Mouse (Mus musculus): ENCODE data around the gene Dcaf4. TPM values are rescaled to one million over a fixed set of nuclear protein-coding genes. Genes with fewer than 3 reads are reported as not detected.

Gene Dcaf4
- polyA plus RNA-seq, 1 experiment from 2014 or later = 33.1 TPM

DNA sequence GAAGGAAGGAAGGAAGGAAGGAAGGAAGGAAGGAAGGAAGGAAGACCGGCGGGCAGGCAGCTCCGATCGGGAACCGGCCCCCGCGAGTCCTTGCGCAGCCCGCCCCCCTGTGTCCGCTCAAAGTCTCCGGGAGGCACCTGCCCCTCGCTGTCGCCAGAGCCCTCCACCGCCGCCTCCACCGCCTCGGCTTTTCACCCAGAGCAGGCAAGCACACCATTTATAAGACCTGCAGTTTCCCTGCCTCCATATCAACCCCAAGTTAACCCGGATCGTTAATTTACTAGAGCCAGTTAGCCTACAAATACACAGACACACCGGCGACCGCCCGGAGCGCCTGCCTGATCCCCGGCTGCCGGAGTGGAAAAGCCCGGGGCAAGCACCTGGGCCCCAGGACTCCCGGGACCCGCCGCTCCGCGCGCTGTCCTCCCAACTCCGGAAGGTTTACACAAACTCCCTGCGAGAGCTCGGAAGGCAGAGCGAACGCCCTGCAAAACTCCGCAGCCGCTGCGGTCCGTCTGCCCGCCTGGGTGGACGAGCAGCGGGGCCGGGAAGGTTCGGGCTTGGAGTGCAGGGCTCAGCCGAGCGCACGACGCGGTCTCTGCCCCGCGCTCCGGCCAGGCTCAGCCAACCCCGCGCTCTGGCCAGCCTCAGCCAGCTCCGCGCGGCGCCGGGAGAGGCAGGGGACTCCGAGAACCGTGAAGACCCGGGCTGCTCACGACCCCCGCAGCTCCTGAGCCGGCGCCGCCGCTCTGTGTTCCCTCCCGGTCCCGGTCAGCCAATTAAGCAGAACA, 33.4 kb upstream of the Dcaf4 start:
- Histone ChIP-seq H3K27me3 (peaks cover 49% of the 10 kb centered on the region), H3K4me2 (peak overlapping the region; percentile 90), H3K9me3 (peaks cover 6% of the 10 kb centered on the region), H3K27ac (peak overlapping the region; percentile 87), H3K4me1 (peaks cover 30% of the 10 kb centered on the region), H3K9ac (peak overlapping the region; percentile 62), H3K36me3 (replicated peaks) (no peaks in the 10 kb centered on the region), H3K4me3 (replicated peaks) (peak overlapping the region; percentile 68)
- ATAC-seq (ENCODE audit: low FRiP score) = peak; percentile 72
- under 1% methylated on average over 72 of the region's 73 CpGs for WGBS

DNA sequence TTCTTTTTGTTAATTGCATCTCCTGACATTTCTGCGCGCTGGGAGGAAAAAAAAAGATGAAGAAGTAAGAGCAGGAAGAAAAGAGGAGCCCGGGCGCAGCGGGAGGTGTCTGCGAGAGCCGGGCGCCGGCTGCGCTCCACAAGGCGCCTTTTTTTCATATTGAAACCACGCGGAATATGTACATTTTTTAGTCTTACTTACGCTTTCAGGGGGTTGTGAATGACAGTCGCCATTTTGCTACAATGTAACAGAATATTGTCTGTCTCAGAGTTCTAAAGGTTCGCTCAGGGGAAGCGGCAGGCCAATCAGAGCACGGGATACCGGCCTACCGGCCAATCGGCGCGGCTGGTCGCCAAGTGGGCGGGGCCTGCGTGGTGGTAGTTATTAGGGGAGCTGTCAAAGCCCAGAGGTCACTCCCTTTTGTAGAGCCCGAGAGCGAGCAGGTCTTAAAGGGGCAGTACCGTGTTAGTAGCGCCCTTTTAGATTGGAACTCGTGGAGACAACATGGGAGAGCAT, 32.7 kb upstream of the Dcaf4 start, which contains the start of gene Dpf3:
Gene Dpf3 (minus strand): TSS at position 241 of the 516 bp plus-strand sequence.
- H3K4me2 ChIP-seq = peak within 1 kb of the TSS; percentile 90
- H3K9me3 ChIP-seq = peaks cover 6% of the 10 kb centered on the region
- H3K4me1 ChIP-seq = peaks cover 30% of the 10 kb centered on the region
- peak; percentile 95 for ATAC-seq (ENCODE audit: low FRiP score)
- H3K36me3 ChIP-seq (replicated peaks) = no peaks in the 10 kb centered on the region
- H3K27ac ChIP-seq = peak within 1 kb of the TSS; percentile 87
- H3K9ac ChIP-seq = peak within 1 kb of the TSS; percentile 62
- peak within 1 kb of the TSS; percentile 68 for H3K4me3 ChIP-seq (replicated peaks)
- H3K27me3 ChIP-seq = peaks cover 49% of the 10 kb centered on the region
- under 1% methylated on average over 31 of the region's 31 CpGs for WGBS

DNA sequence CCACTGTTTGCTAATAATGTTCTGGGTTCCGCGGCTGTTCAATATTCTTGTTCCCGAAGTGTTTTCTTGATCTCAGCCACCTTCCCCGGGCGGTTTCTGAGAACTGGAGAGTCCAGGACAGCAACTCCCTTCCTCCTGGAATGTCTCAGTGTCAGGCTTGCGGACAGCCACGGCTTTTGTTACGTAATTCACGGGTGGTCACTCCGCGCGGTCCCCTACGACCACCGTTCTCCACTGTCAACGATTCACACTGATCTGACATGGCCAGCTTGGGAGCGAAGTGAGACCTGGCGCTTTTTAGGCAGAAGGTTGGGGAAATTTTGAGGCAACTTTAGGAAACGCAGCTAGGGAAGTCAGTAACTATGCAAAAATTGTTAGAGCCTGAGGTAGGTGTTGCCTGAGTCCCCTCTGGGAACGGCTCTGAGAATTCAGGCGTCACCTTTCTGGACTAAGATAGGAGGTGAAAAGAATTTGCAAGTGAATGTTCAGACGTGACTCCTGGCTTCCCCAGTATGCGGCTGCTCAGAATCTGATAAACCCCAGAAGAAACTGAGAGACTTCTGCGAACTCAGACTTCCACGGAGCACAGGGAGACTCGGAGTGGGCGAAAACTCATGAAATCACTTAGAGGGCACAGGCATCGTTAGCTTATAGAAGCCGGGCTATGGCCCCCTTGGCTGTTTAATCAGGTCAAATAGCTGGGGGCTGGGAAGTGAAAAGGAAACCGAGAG, 31.9 kb upstream of the Dcaf4 start:
- H3K27ac ChIP-seq = no peak overlapping the region
- peak overlapping the region; percentile 90 for H3K4me2 ChIP-seq
- H3K36me3 ChIP-seq (replicated peaks) = no peaks in the 10 kb centered on the region
- ATAC-seq (ENCODE audit: low FRiP score) = no peak
- under 1% methylated on average over 29 of the region's 29 CpGs for WGBS
- H3K9ac ChIP-seq = peak overlapping the region; percentile 29; the same call in 1 of the 2 replicates
- peaks cover 45% of the 10 kb centered on the region for H3K27me3 ChIP-seq
- peaks cover 30% of the 10 kb centered on the region for H3K4me1 ChIP-seq
- peak overlapping the region; percentile 68 for H3K4me3 ChIP-seq (replicated peaks)
- peaks cover 6% of the 10 kb centered on the region for H3K9me3 ChIP-seq

GRCm38 (mm10) chr12:83489748-83490147, 30.5 kb upstream of the Dcaf4 start:
- Histone ChIP-seq H3K4me3 (replicated peaks) (no peak overlapping the region), H3K27me3 (peaks cover 33% of the 10 kb centered on the region), H3K27ac (no peak overlapping the region), H3K9me3 (peaks cover 6% of the 10 kb centered on the region), H3K4me2 (no peak overlapping the region), H3K36me3 (replicated peaks) (no peaks in the 10 kb centered on the region), H3K4me1 (peaks cover 25% of the 10 kb centered on the region), H3K9ac (no peak overlapping the region)
- ATAC-seq (ENCODE audit: low FRiP score) = no peak
- 30% methylated on average over 2 of the region's 2 CpGs for WGBS

GRCm38 (mm10) chr12:83491609-83492008, 28.7 kb upstream of the Dcaf4 start:
- H3K4me1 ChIP-seq = peaks cover 13% of the 10 kb centered on the region
- no peaks in the 10 kb centered on the region for H3K36me3 ChIP-seq (replicated peaks)
- peaks cover 6% of the 10 kb centered on the region for H3K9me3 ChIP-seq
- no peak for ATAC-seq (ENCODE audit: low FRiP score)
- WGBS = 43% methylated on average over 1 of the region's 1 CpGs
- H3K27me3 ChIP-seq = peaks cover 19% of the 10 kb centered on the region
- H3K4me2 ChIP-seq = no peak overlapping the region
- no peak overlapping the region for H3K4me3 ChIP-seq (replicated peaks)
- no peak overlapping the region for H3K27ac ChIP-seq
- H3K9ac ChIP-seq = no peak overlapping the region

- WGBS = 83% methylated on average over 3 of the region's 3 CpGs
- Histone ChIP-seq H3K4me2 (no peak overlapping the region), H3K9ac (no peak overlapping the region), H3K27ac (no peak overlapping the region), H3K4me3 (replicated peaks) (no peak overlapping the region), H3K27me3 (peaks cover 19% of the 10 kb centered on the region), H3K4me1 (peaks cover 13% of the 10 kb centered on the region), H3K36me3 (replicated peaks) (no peaks in the 10 kb centered on the region), H3K9me3 (peaks cover 6% of the 10 kb centered on the region)
- no peak for ATAC-seq (ENCODE audit: low FRiP score)
These were observed 27.5 kb upstream of the Dcaf4 start for GRCm38 (mm10) chr12:83492808-83493207.

- Histone ChIP-seq H3K9ac (no peak overlapping the region), H3K9me3 (peaks cover 6% of the 10 kb centered on the region), H3K4me3 (replicated peaks) (no peak overlapping the region), H3K4me2 (no peak overlapping the region), H3K27ac (no peak overlapping the region), H3K4me1 (no peaks in the 10 kb centered on the region), H3K36me3 (replicated peaks) (no peaks in the 10 kb centered on the region), H3K27me3 (peaks cover 10% of the 10 kb centered on the region)
- WGBS = 86% methylated on average over 9 of the region's 9 CpGs
- ATAC-seq (ENCODE audit: low FRiP score) = no peak
These were observed 26.1 kb upstream of the Dcaf4 start for GRCm38 (mm10) chr12:83494196-83494595.

- H3K27ac ChIP-seq = no peak overlapping the region
- H3K4me1 ChIP-seq = no peaks in the 10 kb centered on the region
- peaks cover 6% of the 10 kb centered on the region for H3K9me3 ChIP-seq
- no peak overlapping the region for H3K4me2 ChIP-seq
- H3K4me3 ChIP-seq (replicated peaks) = no peak overlapping the region
- no peaks in the 10 kb centered on the region for H3K36me3 ChIP-seq (replicated peaks)
- 0 out of 2 replicates have a peak, but pooled peaks cover under 1% of the 10 kb centered on the region for H3K27me3 ChIP-seq
- no peak overlapping the region for H3K9ac ChIP-seq
- WGBS = 83% methylated on average over 4 of the region's 4 CpGs
- ATAC-seq (ENCODE audit: low FRiP score) = no peak
These were observed 24.9 kb upstream of the Dcaf4 start for GRCm38 (mm10) chr12:83495248-83495960.

- Histone ChIP-seq H3K36me3 (replicated peaks) (no peaks in the 10 kb centered on the region), H3K9ac (no peak overlapping the region), H3K27ac (no peak overlapping the region), H3K4me3 (replicated peaks) (no peak overlapping the region), H3K27me3 (no peaks in the 10 kb centered on the region), H3K9me3 (peaks cover 6% of the 10 kb centered on the region), H3K4me2 (no peak overlapping the region), H3K4me1 (no peaks in the 10 kb centered on the region)
- WGBS = 77% methylated on average over 9 of the region's 9 CpGs
- ATAC-seq (ENCODE audit: low FRiP score) = no peak
These were observed 24.3 kb upstream of the Dcaf4 start for GRCm38 (mm10) chr12:83495961-83496282.

DNA sequence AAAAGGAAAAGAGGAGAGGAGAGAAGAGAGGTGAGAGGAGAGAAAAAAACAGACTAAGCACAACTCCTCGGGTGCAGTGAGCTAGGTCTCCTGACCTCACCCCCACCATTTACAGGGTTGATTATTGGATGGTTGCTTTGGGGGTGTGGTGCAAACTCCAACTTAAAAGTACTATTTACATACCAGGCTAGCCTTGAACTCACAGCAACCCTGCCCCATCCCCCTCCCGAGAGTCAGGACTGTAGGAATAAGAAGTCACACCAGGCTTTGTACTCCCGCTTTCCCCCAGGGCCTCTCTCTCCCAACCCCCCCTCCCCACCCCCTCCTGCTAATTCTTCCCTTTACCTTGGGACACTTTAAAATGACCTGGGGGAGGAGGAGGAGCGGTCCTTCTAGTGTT, 23.9 kb upstream of the Dcaf4 start:
- Histone ChIP-seq H3K27me3 (0 out of 2 replicates have a peak, but pooled peaks cover under 1% of the 10 kb centered on the region), H3K4me1 (no peaks in the 10 kb centered on the region), H3K9ac (no peak overlapping the region), H3K36me3 (replicated peaks) (no peaks in the 10 kb centered on the region), H3K4me2 (no peak overlapping the region), H3K9me3 (peaks cover 3% of the 10 kb centered on the region), H3K27ac (no peak overlapping the region), H3K4me3 (replicated peaks) (no peak overlapping the region)
- ATAC-seq (ENCODE audit: low FRiP score) = no peak
- WGBS = 74% methylated on average over 4 of the region's 4 CpGs

DNA sequence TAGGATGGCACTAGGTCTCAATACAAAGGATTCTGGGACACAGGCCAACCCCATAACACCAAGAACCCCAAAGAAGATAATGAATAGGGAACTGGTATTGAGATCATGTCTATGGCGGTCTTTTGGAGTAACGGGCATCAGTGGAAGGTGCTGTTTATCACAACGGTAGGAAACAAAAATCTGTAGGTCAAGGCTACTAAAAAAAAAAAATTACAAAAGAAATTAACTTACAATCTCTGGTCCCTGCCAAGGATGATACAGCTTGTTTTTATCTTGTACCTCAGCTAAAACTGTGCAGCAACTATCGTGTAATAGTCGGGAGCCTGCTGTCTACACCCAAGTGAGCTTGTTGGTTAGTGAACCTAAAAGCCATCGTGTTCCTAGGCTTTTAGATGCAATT, 23.5 kb upstream of the Dcaf4 start:
- Histone ChIP-seq H3K36me3 (replicated peaks) (no peaks in the 10 kb centered on the region), H3K27me3 (0 out of 2 replicates have a peak, but pooled peaks cover 4% of the 10 kb centered on the region), H3K9me3 (no peaks in the 10 kb centered on the region), H3K4me2 (no peak overlapping the region), H3K4me3 (replicated peaks) (no peak overlapping the region), H3K4me1 (no peaks in the 10 kb centered on the region), H3K27ac (no peak overlapping the region), H3K9ac (no peak overlapping the region)
- ATAC-seq (ENCODE audit: low FRiP score) = no peak
- 84% methylated on average over 6 of the region's 6 CpGs for WGBS

GRCm38 (mm10) chr12:83497959-83498358, 22.3 kb upstream of the Dcaf4 start:
- Histone ChIP-seq H3K4me2 (no peak overlapping the region), H3K27ac (no peak overlapping the region), H3K9me3 (no peaks in the 10 kb centered on the region), H3K4me3 (replicated peaks) (no peak overlapping the region), H3K36me3 (replicated peaks) (no peaks in the 10 kb centered on the region), H3K27me3 (0 out of 2 replicates have a peak, but pooled peaks cover 5% of the 10 kb centered on the region), H3K4me1 (no peaks in the 10 kb centered on the region), H3K9ac (no peak overlapping the region)
- WGBS = 80% methylated on average over 3 of the region's 3 CpGs
- no peak for ATAC-seq (ENCODE audit: low FRiP score)
